Mouse (Mus musculus) MEL (cell line): ENCODE data around the gene Usp32.

ENCODE experiments used
- POLR2A ChIP-seq, 2 experiments: IDR thresholded peaks; 2 replicates each; pipeline ENCODE4 v1.6.1; 2011 to 2012; ENCODE audit warnings: low read length in 2 of 2, mild to moderate bottlenecking in 2 of 2, control low read depth in 1 of 2, improper control_type of control experiment in 1 of 2, low read depth in 1 of 2, moderate library complexity in 1 of 2; ENCODE audit not compliant: control insufficient read depth in 1 of 2, insufficient read depth in 1 of 2, poor library complexity in 1 of 2
- ZC3H11A ChIP-seq: IDR thresholded peaks from 2 replicates; pipeline ENCODE4 v1.6.1; 2012; ENCODE audit warnings: low read depth, mild to moderate bottlenecking, inconsistent platforms, low read length, improper control_type of control experiment

DNA sequence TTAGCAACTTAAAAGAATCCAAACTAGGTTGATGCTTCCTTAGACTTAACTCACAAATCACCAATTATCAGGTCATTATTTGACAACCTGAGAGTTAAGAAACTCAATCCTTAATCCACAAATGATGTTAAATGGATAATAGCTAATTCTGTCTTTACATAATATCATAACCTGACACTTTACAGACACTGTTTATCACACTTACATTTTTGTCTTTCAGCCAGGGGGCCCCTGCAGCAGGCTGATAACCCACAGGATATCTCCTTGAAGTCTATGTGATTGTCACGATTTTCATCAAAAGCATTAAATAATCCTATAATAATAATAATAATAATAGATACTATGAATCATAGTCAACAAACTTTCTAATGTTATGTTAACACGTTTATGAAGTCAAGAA lies 84.4 kb downstream of the Usp32 start:
- TF ChIP-seq ZC3H11A (no peak), POLR2A (IDR thresholded peaks at IDR 0.05; ENCODE audit: control insufficient read depth in 1 of 2, insufficient read depth in 1 of 2, low read depth in 1 of 2, low read length in 2 of 2, poor library complexity in 1 of 2) (no peak)
